Mouse (Mus musculus): ENCODE data around the gene Pak1.

DNA sequence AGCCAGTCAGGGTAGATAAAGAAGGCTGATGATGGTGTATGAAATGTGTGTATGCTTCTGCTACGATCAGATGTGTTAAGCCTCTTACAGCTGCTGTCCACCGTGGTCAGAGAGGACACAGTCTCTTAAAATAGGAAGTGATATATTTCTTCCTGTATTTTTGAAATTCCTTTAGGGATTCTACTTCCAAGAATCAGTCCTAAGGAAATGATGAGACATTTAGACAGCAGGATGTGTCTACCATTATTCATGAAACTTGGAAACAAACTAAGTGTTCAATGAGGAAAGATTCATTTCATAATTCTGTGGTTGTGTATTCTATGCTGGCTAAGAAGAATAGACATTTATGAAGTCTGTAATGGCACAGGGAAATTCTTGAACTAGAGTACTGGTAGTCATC, 12.4 kb upstream of the Pak1 start:
- TF ChIP-seq GATA1 (IDR thresholded peaks at IDR 0.05; ENCODE audit: borderline replicate concordance, low read length) (no peak), FLI1 (IDR thresholded peaks at IDR 0.05; ENCODE audit: low read length) (no peak)
